Mouse (Mus musculus): Measurements from ENCODE around the gene Zfp982. TPM values are rescaled to one million over a fixed set of nuclear protein-coding genes. Genes with fewer than 3 reads are reported as not detected.
"Not testable (repeated sequence)": the region's sequence is repeated elsewhere in the genome, so short reads cannot be mapped to it uniquely, and the experiment has no call there.

Gene Zfp982
- polyA plus RNA-seq, 1 experiment from 2014 or later: 6.6 TPM

GRCm38 (mm10) chr4:147509174-147509573 lies 17.0 kb downstream of the Zfp982 start:
- no peak for ATAC-seq (ENCODE audit: low FRiP score, low TSS enrichment)
- H3K27ac ChIP-seq (ENCODE audit: low read length): no peak overlapping the region
- H3K4me2 ChIP-seq (replicated peaks; ENCODE audit: low read depth, low read length): no peak overlapping the region
- peaks cover 10% of the 10 kb centered on the region for H3K36me3 ChIP-seq (ENCODE audit: insufficient read depth, low read length)
- no peak overlapping the region for H3K9ac ChIP-seq (replicated peaks; ENCODE audit: low read length)
- peaks cover 23% of the 10 kb centered on the region for H3K9me3 ChIP-seq (ENCODE audit: low read length)
- H3K27me3 ChIP-seq (ENCODE audit: insufficient read depth, low read length): no peaks in the 10 kb centered on the region
- H3K4me3 ChIP-seq (ENCODE audit: low read length): no peak overlapping the region
- 85% methylated on average over 2 of the region's 2 CpGs for WGBS
- H3K4me1 ChIP-seq (ENCODE audit: insufficient read depth, low read length): no peaks in the 10 kb centered on the region

- ATAC-seq (ENCODE audit: low FRiP score, low TSS enrichment): no peak
- H3K36me3 ChIP-seq (ENCODE audit: insufficient read depth, low read length): no peaks in the 10 kb centered on the region
- no peak overlapping the region for H3K27ac ChIP-seq (ENCODE audit: low read length)
- no peaks in the 10 kb centered on the region for H3K27me3 ChIP-seq (ENCODE audit: insufficient read depth, low read length)
- H3K9me3 ChIP-seq (ENCODE audit: low read length): peaks cover 58% of the 10 kb centered on the region
- no peak overlapping the region for H3K9ac ChIP-seq (replicated peaks; ENCODE audit: low read length)
- 70% methylated on average over 2 of the region's 2 CpGs for WGBS
- H3K4me2 ChIP-seq (replicated peaks; ENCODE audit: low read depth, low read length): no peak overlapping the region
- no peaks in the 10 kb centered on the region for H3K4me1 ChIP-seq (ENCODE audit: insufficient read depth, low read length)
- no peak overlapping the region for H3K4me3 ChIP-seq (ENCODE audit: low read length)
Observed at GRCm38 (mm10) chr4:147518981-147519380, 26.8 kb downstream of the Zfp982 start.

GRCm38 (mm10) chr4:147520100-147520499 lies 27.9 kb downstream of the Zfp982 start:
- Histone ChIP-seq H3K4me2 (replicated peaks; ENCODE audit: low read depth, low read length) (no peak overlapping the region), H3K9me3 (ENCODE audit: low read length) (peaks cover 62% of the 10 kb centered on the region), H3K4me3 (ENCODE audit: low read length) (no peak overlapping the region), H3K27me3 (ENCODE audit: insufficient read depth, low read length) (no peaks in the 10 kb centered on the region), H3K4me1 (ENCODE audit: insufficient read depth, low read length) (no peaks in the 10 kb centered on the region), H3K36me3 (ENCODE audit: insufficient read depth, low read length) (no peaks in the 10 kb centered on the region), H3K27ac (ENCODE audit: low read length) (no peak overlapping the region), H3K9ac (replicated peaks; ENCODE audit: low read length) (no peak overlapping the region)
- ATAC-seq (ENCODE audit: low FRiP score, low TSS enrichment): no peak

DNA sequence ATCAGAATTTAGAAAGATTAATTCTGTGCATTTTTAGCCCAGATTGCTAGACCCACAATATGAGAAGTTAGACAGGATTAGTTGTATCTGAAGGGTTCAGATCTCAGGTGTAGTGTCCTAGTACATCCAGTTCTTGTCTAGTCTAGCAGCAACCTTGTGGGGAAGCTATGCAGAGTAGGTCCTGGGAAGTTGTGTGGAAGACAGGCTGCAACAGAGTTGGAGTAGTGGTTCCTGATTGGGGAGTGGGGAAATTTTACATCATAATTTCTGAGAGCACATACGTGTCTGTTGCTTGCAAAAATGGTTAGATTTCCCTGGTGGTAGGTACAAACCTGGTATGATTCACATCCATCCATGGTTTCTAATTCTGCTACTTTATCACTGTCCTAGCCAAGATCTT lies 32.9 kb downstream of the Zfp982 start:
- Histone ChIP-seq H3K4me1 (ENCODE audit: insufficient read depth, low read length) (no peaks in the 10 kb centered on the region), H3K36me3 (ENCODE audit: insufficient read depth, low read length) (no peaks in the 10 kb centered on the region), H3K27ac (ENCODE audit: low read length) (no peak overlapping the region), H3K9ac (replicated peaks; ENCODE audit: low read length) (no peak overlapping the region), H3K4me2 (replicated peaks; ENCODE audit: low read depth, low read length) (no peak overlapping the region), H3K4me3 (ENCODE audit: low read length) (no peak overlapping the region), H3K9me3 (ENCODE audit: low read length) (peaks cover 50% of the 10 kb centered on the region), H3K27me3 (ENCODE audit: insufficient read depth, low read length) (no peaks in the 10 kb centered on the region)
- ATAC-seq (ENCODE audit: low FRiP score, low TSS enrichment): no peak
- 87% methylated on average over 1 of the region's 1 CpGs for WGBS

DNA sequence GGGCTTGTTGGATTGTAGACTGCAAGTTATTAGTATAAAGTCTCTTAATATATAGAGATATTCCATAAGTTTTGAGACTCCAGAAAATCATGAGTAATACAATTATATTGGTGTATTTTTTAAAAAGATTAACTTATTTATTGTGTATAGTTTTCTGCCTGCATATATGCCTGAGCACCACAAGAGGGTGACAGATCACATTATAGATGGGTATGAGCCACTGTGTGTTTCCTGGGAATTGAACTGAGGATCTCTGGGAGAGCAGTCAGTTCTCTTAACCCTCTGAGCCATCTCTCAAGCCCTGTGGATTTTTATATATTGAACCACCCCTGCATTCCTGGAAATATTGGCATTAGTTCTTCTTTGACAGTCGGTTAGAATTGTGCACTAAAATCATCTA lies 38.1 kb downstream of the Zfp982 start:
- Histone ChIP-seq H3K9me3 (ENCODE audit: low read length) (peaks cover 35% of the 10 kb centered on the region), H3K36me3 (ENCODE audit: insufficient read depth, low read length) (no peaks in the 10 kb centered on the region), H3K27ac (ENCODE audit: low read length) (no peak overlapping the region), H3K4me2 (replicated peaks; ENCODE audit: low read depth, low read length) (no peak overlapping the region), H3K4me1 (ENCODE audit: insufficient read depth, low read length) (no peaks in the 10 kb centered on the region), H3K27me3 (ENCODE audit: insufficient read depth, low read length) (no peaks in the 10 kb centered on the region), H3K4me3 (ENCODE audit: low read length) (no peak overlapping the region), H3K9ac (replicated peaks; ENCODE audit: low read length) (no peak overlapping the region)
- WGBS: 88% methylated on average over 1 of the region's 1 CpGs
- no peak for ATAC-seq (ENCODE audit: low FRiP score, low TSS enrichment)

- H3K4me2 ChIP-seq (replicated peaks; ENCODE audit: low read depth, low read length); H3K27me3 ChIP-seq (ENCODE audit: insufficient read depth, low read length); H3K9ac ChIP-seq (replicated peaks; ENCODE audit: low read length); H3K4me1 ChIP-seq (ENCODE audit: insufficient read depth, low read length); H3K4me3 ChIP-seq (ENCODE audit: low read length); ATAC-seq (ENCODE audit: low FRiP score, low TSS enrichment); H3K36me3 ChIP-seq (ENCODE audit: insufficient read depth, low read length); H3K27ac ChIP-seq (ENCODE audit: low read length): not testable (repeated sequence)
- peaks cover 39% of the 10 kb centered on the region for H3K9me3 ChIP-seq (ENCODE audit: low read length)
Observed at GRCm38 (mm10) chr4:147535916-147536315, 43.7 kb downstream of the Zfp982 start.

- peaks cover 35% of the 10 kb centered on the region for H3K9me3 ChIP-seq (ENCODE audit: low read length)
- no peak overlapping the region for H3K27ac ChIP-seq (ENCODE audit: low read length)
- no peak overlapping the region for H3K9ac ChIP-seq (replicated peaks; ENCODE audit: low read length)
- H3K36me3 ChIP-seq (ENCODE audit: insufficient read depth, low read length): no peaks in the 10 kb centered on the region
- H3K4me1 ChIP-seq (ENCODE audit: insufficient read depth, low read length): no peaks in the 10 kb centered on the region
- 76% methylated on average over 2 of the region's 2 CpGs for WGBS
- no peak for ATAC-seq (ENCODE audit: low FRiP score, low TSS enrichment)
- no peak overlapping the region for H3K4me3 ChIP-seq (ENCODE audit: low read length)
- no peaks in the 10 kb centered on the region for H3K27me3 ChIP-seq (ENCODE audit: insufficient read depth, low read length)
- no peak overlapping the region for H3K4me2 ChIP-seq (replicated peaks; ENCODE audit: low read depth, low read length)
Observed at GRCm38 (mm10) chr4:147537702-147538101, 45.5 kb downstream of the Zfp982 start.

DNA sequence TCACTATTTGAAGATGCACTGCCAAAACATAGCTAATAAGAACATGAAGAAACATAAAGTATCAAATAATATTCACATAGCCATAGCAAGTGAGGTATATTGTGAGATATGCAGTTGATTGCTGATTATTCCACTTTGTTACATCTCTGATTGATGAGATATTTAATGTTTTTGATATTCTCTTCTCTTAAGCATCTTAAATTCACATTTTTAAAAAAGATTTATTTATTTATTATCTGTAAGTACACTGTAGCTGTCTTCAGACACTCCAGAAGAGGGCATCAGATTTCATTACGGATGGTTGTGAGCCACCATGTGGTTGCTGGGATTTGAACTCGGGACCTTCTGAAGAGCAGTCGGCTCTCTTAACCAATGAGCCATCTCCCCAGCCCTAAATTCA lies 47.7 kb downstream of the Zfp982 start, which contains the start of gene Gm16503:
Gene Gm16503 (plus strand): TSS at position 301 of the 400 bp plus-strand sequence.
- H3K27me3 ChIP-seq (ENCODE audit: insufficient read depth, low read length); ATAC-seq (ENCODE audit: low FRiP score, low TSS enrichment); H3K4me1 ChIP-seq (ENCODE audit: insufficient read depth, low read length); H3K27ac ChIP-seq (ENCODE audit: low read length); H3K9ac ChIP-seq (replicated peaks; ENCODE audit: low read length); H3K4me2 ChIP-seq (replicated peaks; ENCODE audit: low read depth, low read length); H3K36me3 ChIP-seq (ENCODE audit: insufficient read depth, low read length); H3K4me3 ChIP-seq (ENCODE audit: low read length): not testable (repeated sequence)
- 88% methylated on average over 3 of the region's 3 CpGs for WGBS
- H3K9me3 ChIP-seq (ENCODE audit: low read length): peaks cover 45% of the 10 kb centered on the region

DNA sequence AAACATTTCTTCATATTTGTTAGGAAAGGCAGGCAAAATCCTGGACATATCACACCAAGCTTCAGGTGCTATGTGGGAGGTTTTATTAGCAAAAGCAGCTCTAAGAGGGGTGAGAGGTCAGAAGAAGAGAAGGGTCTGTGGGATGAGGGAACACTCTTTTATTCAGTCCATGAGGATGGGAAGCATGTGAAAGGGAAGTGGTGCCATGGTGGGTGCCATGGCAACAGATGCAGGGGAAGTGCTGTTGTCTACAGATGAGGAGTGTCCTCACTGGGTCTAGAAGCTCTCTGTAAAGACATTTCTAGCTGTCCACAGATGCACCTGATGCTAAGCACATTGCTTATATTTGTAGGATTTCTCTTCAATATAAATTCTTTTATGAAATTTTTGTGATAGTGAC lies 48.9 kb downstream of the Zfp982 start:
- H3K4me2 ChIP-seq (replicated peaks; ENCODE audit: low read depth, low read length): no peak overlapping the region
- no peak overlapping the region for H3K9ac ChIP-seq (replicated peaks; ENCODE audit: low read length)
- ATAC-seq (ENCODE audit: low FRiP score, low TSS enrichment): no peak

DNA sequence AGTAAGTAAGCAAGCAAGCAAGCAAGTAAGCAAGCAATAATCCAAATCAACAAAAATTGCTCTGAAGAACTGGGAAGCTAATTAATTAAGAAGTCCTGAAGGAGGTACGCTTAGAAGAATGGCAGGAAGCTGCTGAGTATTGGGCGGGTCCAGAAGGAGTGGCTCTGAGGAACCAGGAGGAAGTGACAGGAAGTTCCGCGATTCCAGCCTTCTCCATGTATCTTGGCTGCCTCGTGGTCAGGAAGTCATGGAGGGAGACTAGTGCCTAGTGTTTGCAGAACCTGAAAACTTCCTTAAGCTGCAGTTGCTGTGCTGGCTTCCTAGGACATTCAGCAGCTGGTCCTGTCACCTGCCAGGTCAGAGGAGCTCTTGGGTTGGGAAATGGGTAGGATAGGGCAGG lies 60.9 kb downstream of the Zfp982 start, which contains the start of gene Zfp985:
Gene Zfp985 (plus strand): TSS at position 207 of the 400 bp plus-strand sequence.
- not testable (repeated sequence) for H3K9me3 ChIP-seq (ENCODE audit: low read length); H3K9ac ChIP-seq (replicated peaks; ENCODE audit: low read length); H3K4me1 ChIP-seq (ENCODE audit: insufficient read depth, low read length); H3K36me3 ChIP-seq (ENCODE audit: insufficient read depth, low read length); H3K27ac ChIP-seq (ENCODE audit: low read length); H3K27me3 ChIP-seq (ENCODE audit: insufficient read depth, low read length); ATAC-seq (ENCODE audit: low FRiP score, low TSS enrichment); H3K4me2 ChIP-seq (replicated peaks; ENCODE audit: low read depth, low read length); H3K4me3 ChIP-seq (ENCODE audit: low read length)
- 78% methylated on average over 5 of the region's 5 CpGs for WGBS

More for the DNA sequence above, 48.9 kb downstream of the Zfp982 start:
- H3K36me3 ChIP-seq (ENCODE audit: insufficient read depth, low read length): no peaks in the 10 kb centered on the region
- no peaks in the 10 kb centered on the region for H3K27me3 ChIP-seq (ENCODE audit: insufficient read depth, low read length)
- H3K27ac ChIP-seq (ENCODE audit: low read length): no peak overlapping the region
- H3K4me1 ChIP-seq (ENCODE audit: insufficient read depth, low read length): no peaks in the 10 kb centered on the region
- H3K4me3 ChIP-seq (ENCODE audit: low read length): no peak overlapping the region
- H3K9me3 ChIP-seq (ENCODE audit: low read length): peaks cover 37% of the 10 kb centered on the region

DNA sequence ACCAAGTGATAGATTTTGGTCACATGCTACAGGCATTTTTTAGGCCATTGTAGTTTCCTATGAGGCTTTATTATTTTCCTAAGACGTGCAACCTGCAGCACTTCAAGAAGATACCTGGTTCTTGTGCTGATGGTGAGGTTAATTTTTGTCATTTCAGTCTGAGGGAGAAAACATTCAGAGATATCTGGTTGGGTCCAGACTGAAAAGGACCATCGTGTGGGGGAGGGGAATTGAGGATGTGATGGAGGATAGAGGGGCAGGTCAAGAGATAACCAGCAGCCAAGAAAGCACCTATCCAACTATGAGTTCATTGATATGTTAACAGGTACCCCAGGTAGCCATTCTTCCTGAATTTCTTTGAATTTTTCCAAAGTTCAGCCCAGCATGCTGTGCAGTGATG lies 62.1 kb downstream of the Zfp982 start:
- not testable (repeated sequence) for H3K4me2 ChIP-seq (replicated peaks; ENCODE audit: low read depth, low read length); H3K27me3 ChIP-seq (ENCODE audit: insufficient read depth, low read length); H3K9me3 ChIP-seq (ENCODE audit: low read length); ATAC-seq (ENCODE audit: low FRiP score, low TSS enrichment); H3K27ac ChIP-seq (ENCODE audit: low read length); H3K9ac ChIP-seq (replicated peaks; ENCODE audit: low read length); H3K4me3 ChIP-seq (ENCODE audit: low read length); H3K4me1 ChIP-seq (ENCODE audit: insufficient read depth, low read length); H3K36me3 ChIP-seq (ENCODE audit: insufficient read depth, low read length)
- WGBS: 81% methylated on average over 2 of the region's 2 CpGs

Measured in kidney, embryonic 16.5 days (tissue).